Mouse (Mus musculus): ENCODE data around the gene Glrx5. TPM values are rescaled to one million over a fixed set of nuclear protein-coding genes. Genes with fewer than 3 reads are reported as not detected.

Gene Glrx5
- polyA plus RNA-seq, 2 experiments: 70.0 to 175 TPM

DNA sequence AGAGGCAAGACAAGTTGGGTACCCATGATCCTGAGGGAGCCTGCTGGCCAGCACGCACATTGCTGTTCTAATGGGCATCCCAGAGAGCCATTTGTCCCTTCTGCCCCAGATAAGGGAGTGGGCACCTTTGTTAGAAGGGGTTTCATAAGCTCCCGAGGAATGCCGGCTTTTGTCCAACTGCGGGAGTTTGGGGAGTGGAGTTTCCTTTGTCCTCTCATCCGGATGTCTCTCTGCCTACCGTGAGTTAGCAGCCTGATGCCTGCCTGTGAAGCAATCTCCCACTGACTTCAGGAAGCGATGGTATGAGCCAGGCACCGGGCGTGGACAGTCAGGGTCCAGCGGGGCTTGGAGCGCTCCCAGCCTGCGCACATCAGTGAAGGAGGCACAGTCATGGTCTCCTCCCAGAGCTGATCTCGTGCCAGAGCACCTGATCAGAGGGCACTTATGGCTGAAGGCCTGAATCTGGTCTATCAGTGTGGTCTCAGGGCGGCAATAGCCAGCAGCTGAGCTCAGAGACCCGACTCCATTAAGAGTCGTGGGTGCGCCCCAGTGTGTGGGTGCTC lies 15.9 kb downstream of the Glrx5 start:
- no peak for TF ChIP-seq POLR2A (IDR thresholded peaks at IDR 0.05; ENCODE audit: borderline replicate concordance, extremely low read depth, insufficient read depth, insufficient read length)
- no peaks in the 10 kb centered on the region for H3K27me3 ChIP-seq (ENCODE audit: control insufficient read depth, insufficient read depth, low read length)
- no peak overlapping the region for H3K4me2 ChIP-seq (replicated peaks; ENCODE audit: low read depth, low read length, severe bottlenecking)
- H3K9ac ChIP-seq (ENCODE audit: low read depth, low read length, severe bottlenecking): no peak overlapping the region
- no peak overlapping the region for H3K4me3 ChIP-seq (replicated peaks; ENCODE audit: low read length)
- H3K4me1 ChIP-seq (ENCODE audit: control insufficient read depth, insufficient read depth, low read length): 0 out of 2 replicates have a peak, but pooled peaks cover 2% of the 10 kb centered on the region
- ATAC-seq (ENCODE audit: low FRiP score, low read depth) (no peak), DNase-seq (ENCODE audit: low spot score) (no peak)
- H3K36me3 ChIP-seq (ENCODE audit: control insufficient read depth, insufficient read depth, low read length): no peaks in the 10 kb centered on the region
- WGBS: 75% methylated on average over 17 of the region's 17 CpGs
- H3K27ac ChIP-seq (replicated peaks; ENCODE audit: low read depth, low read length): no peak overlapping the region
- H3K9me3 ChIP-seq (ENCODE audit: control insufficient read depth, low read length): 0 out of 2 replicates have a peak, but pooled peaks cover 3% of the 10 kb centered on the region

DNA sequence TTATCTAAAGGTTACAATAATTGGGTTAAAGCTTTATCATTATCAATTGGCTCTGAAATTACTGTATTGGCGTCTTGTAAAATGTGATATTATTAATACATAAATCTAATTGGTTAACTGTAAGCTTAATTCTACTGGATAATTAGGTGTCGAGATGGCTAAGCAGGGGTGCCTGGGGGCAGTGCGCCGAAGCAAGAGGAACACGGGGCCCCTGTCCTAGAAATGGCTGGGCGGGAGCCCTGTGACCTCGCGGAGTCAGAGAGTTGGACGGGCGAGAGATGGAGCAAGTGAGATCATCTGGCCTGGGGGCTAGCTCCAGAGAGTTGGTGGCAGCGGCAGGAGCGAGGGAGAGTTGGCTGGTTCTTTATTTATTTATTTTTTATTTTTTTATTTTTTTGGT lies 17.3 kb downstream of the Glrx5 start:
- Histone ChIP-seq H3K36me3 (ENCODE audit: control insufficient read depth, insufficient read depth, low read length) (no peaks in the 10 kb centered on the region), H3K4me3 (replicated peaks; ENCODE audit: low read length) (no peak overlapping the region), H3K27ac (replicated peaks; ENCODE audit: low read depth, low read length) (no peak overlapping the region), H3K27me3 (ENCODE audit: control insufficient read depth, insufficient read depth, low read length) (no peaks in the 10 kb centered on the region), H3K9me3 (ENCODE audit: control insufficient read depth, low read length) (0 out of 2 replicates have a peak, but pooled peaks cover 3% of the 10 kb centered on the region), H3K4me1 (ENCODE audit: control insufficient read depth, insufficient read depth, low read length) (0 out of 2 replicates have a peak, but pooled peaks cover 2% of the 10 kb centered on the region), H3K4me2 (replicated peaks; ENCODE audit: low read depth, low read length, severe bottlenecking) (no peak overlapping the region), H3K9ac (ENCODE audit: low read depth, low read length, severe bottlenecking) (no peak overlapping the region)
- TF ChIP-seq POLR2A (IDR thresholded peaks at IDR 0.05; ENCODE audit: borderline replicate concordance, extremely low read depth, insufficient read depth, insufficient read length): no peak
- 76% methylated on average over 12 of the region's 12 CpGs for WGBS
- no peak for ATAC-seq (ENCODE audit: low FRiP score, low read depth)
- no peak for DNase-seq (ENCODE audit: low spot score)

DNA sequence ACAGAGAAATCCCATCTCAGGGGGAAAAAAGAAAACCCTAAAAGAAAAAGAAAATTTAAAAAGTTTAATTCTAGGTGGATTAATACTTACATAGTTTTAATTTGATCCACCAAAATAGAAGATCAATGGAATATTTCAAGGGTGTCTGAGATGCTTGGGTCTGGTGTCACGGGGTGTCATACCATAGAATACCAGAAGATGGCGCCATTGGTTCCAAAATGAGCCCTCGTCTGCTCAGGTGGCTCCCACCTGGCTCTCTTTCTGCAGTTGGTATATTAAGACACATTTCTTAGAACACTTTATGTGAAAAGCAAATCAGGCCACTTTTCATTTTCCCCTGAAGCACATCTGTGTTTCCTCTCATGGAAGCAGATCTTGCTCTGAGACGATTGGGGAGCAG lies 18.4 kb downstream of the Glrx5 start:
- Histone ChIP-seq H3K4me3 (replicated peaks; ENCODE audit: low read length) (no peak overlapping the region), H3K36me3 (ENCODE audit: control insufficient read depth, insufficient read depth, low read length) (no peaks in the 10 kb centered on the region), H3K27ac (replicated peaks; ENCODE audit: low read depth, low read length) (no peak overlapping the region), H3K4me1 (ENCODE audit: control insufficient read depth, insufficient read depth, low read length) (0 out of 2 replicates have a peak, but pooled peaks cover 2% of the 10 kb centered on the region), H3K27me3 (ENCODE audit: control insufficient read depth, insufficient read depth, low read length) (no peaks in the 10 kb centered on the region), H3K9me3 (ENCODE audit: control insufficient read depth, low read length) (0 out of 2 replicates have a peak, but pooled peaks cover 3% of the 10 kb centered on the region), H3K4me2 (replicated peaks; ENCODE audit: low read depth, low read length, severe bottlenecking) (no peak overlapping the region), H3K9ac (ENCODE audit: low read depth, low read length, severe bottlenecking) (no peak overlapping the region)
- 5% methylated on average over 4 of the region's 4 CpGs for WGBS
- no peak for TF ChIP-seq POLR2A (IDR thresholded peaks at IDR 0.05; ENCODE audit: borderline replicate concordance, extremely low read depth, insufficient read depth, insufficient read length)
- DNase-seq (ENCODE audit: low spot score) (peak; percentile 52), ATAC-seq (ENCODE audit: low FRiP score, low read depth) (peak; percentile 65; the same call in 1 of the 2 replicates)

DNA sequence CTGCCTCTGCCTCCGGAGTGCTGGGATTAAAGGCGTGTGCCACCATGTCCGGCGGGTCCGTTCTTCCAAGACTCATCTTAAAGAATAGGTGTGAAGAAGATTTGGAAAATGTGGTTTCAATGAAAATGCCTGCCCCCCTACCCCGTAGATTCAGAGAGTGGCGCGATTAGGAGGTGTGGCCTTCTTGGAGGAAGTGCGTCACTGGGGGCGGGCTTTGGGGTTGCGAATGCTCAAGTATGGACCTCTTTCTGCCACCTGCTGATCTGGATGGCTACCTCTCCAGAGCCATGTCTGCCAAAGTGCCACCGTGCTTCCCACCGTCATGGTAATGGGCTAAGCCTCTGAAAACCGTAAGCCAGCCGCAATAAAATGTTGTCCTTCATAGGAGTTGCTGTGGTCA lies 21.6 kb downstream of the Glrx5 start:
- Histone ChIP-seq H3K9me3 (ENCODE audit: control insufficient read depth, low read length) (no peaks in the 10 kb centered on the region), H3K4me2 (replicated peaks; ENCODE audit: low read depth, low read length, severe bottlenecking) (no peak overlapping the region), H3K27ac (replicated peaks; ENCODE audit: low read depth, low read length) (no peak overlapping the region), H3K4me3 (replicated peaks; ENCODE audit: low read length) (no peak overlapping the region), H3K4me1 (ENCODE audit: control insufficient read depth, insufficient read depth, low read length) (0 out of 2 replicates have a peak, but pooled peaks cover 2% of the 10 kb centered on the region), H3K36me3 (ENCODE audit: control insufficient read depth, insufficient read depth, low read length) (no peaks in the 10 kb centered on the region), H3K9ac (ENCODE audit: low read depth, low read length, severe bottlenecking) (no peak overlapping the region), H3K27me3 (ENCODE audit: control insufficient read depth, insufficient read depth, low read length) (no peaks in the 10 kb centered on the region)
- TF ChIP-seq POLR2A (IDR thresholded peaks at IDR 0.05; ENCODE audit: borderline replicate concordance, extremely low read depth, insufficient read depth, insufficient read length): no peak
- no peak for DNase-seq (ENCODE audit: low spot score)
- no peak for ATAC-seq (ENCODE audit: low FRiP score, low read depth)
- WGBS: 91% methylated on average over 15 of the region's 15 CpGs

DNA sequence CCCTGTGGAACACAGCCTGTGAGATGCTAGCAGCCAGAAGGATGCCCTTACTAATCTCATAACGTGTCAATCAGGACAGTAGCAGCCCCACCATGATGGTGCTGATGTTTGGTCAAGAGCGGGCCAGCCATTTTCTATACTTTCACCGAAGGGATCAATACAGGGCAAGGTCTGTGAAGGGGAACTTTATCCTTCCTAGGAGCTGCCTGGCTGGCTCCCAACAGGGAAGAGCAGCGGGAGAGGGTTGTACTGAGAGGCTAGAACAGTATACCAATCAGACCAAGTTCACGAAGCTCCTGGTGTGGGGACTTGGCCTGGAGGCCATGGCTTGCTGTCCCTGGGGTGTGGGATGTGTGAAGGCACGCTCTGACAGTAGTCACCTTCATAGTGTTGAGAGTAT lies 22.8 kb downstream of the Glrx5 start:
- no peak for ATAC-seq (ENCODE audit: low FRiP score, low read depth)
- Histone ChIP-seq H3K9me3 (ENCODE audit: control insufficient read depth, low read length) (no peaks in the 10 kb centered on the region), H3K27ac (replicated peaks; ENCODE audit: low read depth, low read length) (no peak overlapping the region), H3K36me3 (ENCODE audit: control insufficient read depth, insufficient read depth, low read length) (no peaks in the 10 kb centered on the region), H3K4me3 (replicated peaks; ENCODE audit: low read length) (no peak overlapping the region), H3K4me2 (replicated peaks; ENCODE audit: low read depth, low read length, severe bottlenecking) (no peak overlapping the region), H3K4me1 (ENCODE audit: control insufficient read depth, insufficient read depth, low read length) (0 out of 2 replicates have a peak, but pooled peaks cover 2% of the 10 kb centered on the region), H3K27me3 (ENCODE audit: control insufficient read depth, insufficient read depth, low read length) (no peaks in the 10 kb centered on the region), H3K9ac (ENCODE audit: low read depth, low read length, severe bottlenecking) (no peak overlapping the region)
- no peak for TF ChIP-seq POLR2A (IDR thresholded peaks at IDR 0.05; ENCODE audit: borderline replicate concordance, extremely low read depth, insufficient read depth, insufficient read length)
- WGBS: 90% methylated on average over 6 of the region's 6 CpGs
- DNase-seq (ENCODE audit: low spot score): no peak
